Mouse (Mus musculus) limb, embryonic 15.5 days (tissue): ENCODE measurements around the gene Rps19. TPM values are rescaled to one million over a fixed set of nuclear protein-coding genes. Genes with fewer than 3 reads are reported as not detected.

Experiments used
- ATAC-seq: fragments of 200-750 bp; cut with Nextera tagmentation; 2 replicates; pipeline ENCODE4 v1.8.0; 2017; ENCODE audit warnings: low read depth, moderate TSS enrichment; ENCODE audit not compliant: insufficient number of reproducible peaks, low FRiP score, low TSS enrichment
- H3K27ac ChIP-seq: fragments of 300-500 bp; sonication (generic); 2 replicates; pipeline ENCODE4 v1.5.1; 2015; ENCODE audit warnings: moderate library complexity, mild to moderate bottlenecking, inconsistent platforms
- H3K27me3 ChIP-seq: fragments of 300-500 bp; sonication (generic); 2 replicates; pipeline ENCODE4 v1.6.1; 2015; ENCODE audit warnings: inconsistent platforms
- H3K36me3 ChIP-seq: fragments of 300-500 bp; sonication (generic); 2 replicates; pipeline ENCODE4 v1.6.1; 2015; ENCODE audit warnings: inconsistent platforms
- H3K4me1 ChIP-seq: fragments of 300-500 bp; sonication (generic); 2 replicates; pipeline ENCODE4 v1.6.1; 2015; ENCODE audit warnings: inconsistent platforms
- H3K4me2 ChIP-seq: fragments of 300-500 bp; sonication (generic); 2 replicates; pipeline ENCODE4 v1.6.1; 2015; ENCODE audit warnings: mild to moderate bottlenecking, inconsistent platforms
- H3K4me3 ChIP-seq: fragments of 300-500 bp; sonication (generic); 2 replicates; pipeline ENCODE4 v1.5.1; 2015; ENCODE audit warnings: mild to moderate bottlenecking, inconsistent platforms
- H3K9ac ChIP-seq: fragments of 300-500 bp; sonication (generic); 2 replicates; pipeline ENCODE4 v1.6.1; 2015; ENCODE audit warnings: inconsistent platforms
- H3K9me3 ChIP-seq: fragments of 300-500 bp; sonication (generic); 2 replicates; pipeline ENCODE4 v1.6.1; 2016; ENCODE audit warnings: inconsistent platforms
- WGBS: fragments of 180-500 bp; shearing (Covaris S2); methylation state at CpG from one replicate; pipeline ENCODE4 v1.1.7; 2015; 5-methylcytosine and 5-hydroxymethylcytosine counted together
- polyA plus RNA-seq: library from polyadenylated mRNA; unstranded; fragments of >200 nt; fragmentation: Nextera tagmentation; extraction: Ambion mirVana; gene quantifications from 2 replicates; pipeline ENCODE4 v1.2.1, GENCODE M21; 2015

Gene Rps19
- polyA plus RNA-seq, 1 experiment from 2014 or later, result 2,933 TPM

DNA sequence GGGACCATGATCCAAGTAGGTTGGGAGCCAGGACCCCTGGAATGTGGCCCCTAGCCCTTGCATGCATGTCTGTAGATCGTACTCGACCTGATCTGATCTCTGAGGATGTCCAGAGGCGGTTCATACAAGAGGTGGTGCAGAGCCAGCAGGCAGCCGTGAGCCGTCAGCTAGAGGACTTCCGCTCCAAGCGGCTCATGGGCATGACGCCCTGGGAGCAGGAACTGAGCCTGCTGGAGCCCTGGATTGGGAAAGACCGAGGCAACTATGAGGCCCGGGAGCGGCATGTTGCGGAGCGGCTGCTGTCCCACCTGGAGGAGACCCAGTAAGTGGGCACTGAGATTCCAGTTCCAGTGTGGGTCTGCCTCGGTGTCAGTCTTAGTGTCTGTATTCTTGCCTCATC lies 28.3 kb downstream of the Rps19 start:
- ATAC-seq, result no peak
- H3K27me3 ChIP-seq, result no peaks in the 10 kb centered on the region

DNA sequence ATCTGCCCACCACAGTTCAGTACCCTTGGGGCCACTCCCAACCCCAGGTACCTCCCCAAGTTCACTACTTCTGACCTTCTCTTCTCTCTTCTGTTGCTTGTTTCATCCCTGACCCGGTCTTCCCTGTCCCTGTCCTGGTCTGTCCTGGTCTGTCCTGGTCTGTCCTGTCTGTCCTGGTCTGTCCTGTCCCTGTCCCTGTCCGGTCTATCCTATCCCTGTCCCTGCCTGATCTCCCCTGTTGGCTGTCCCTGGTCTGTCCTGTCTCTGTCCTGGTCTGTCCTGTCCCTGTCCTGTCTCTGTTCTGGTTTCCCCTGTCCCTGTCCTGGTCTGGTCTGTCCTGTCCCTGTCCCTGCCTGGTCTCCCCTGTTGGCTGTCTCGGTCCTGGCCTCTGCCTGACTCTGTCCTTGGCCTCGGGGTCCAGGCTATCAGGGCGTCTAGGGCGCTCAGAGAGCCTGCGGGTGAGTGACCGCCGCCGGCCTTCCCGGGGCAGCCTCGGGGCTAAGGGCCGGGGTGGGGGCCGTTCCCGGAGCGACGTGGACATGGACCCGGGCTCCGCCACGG lies 34.7 kb downstream of the Rps19 start:
- no peak overlapping the region for H3K4me3 ChIP-seq
- H3K4me2 ChIP-seq, result no peak overlapping the region
- no peaks in the 10 kb centered on the region for H3K4me1 ChIP-seq
- no peak overlapping the region for H3K27ac ChIP-seq
- peak; percentile 28; the same call in 1 of the 2 replicates for ATAC-seq
- no peaks in the 10 kb centered on the region for H3K27me3 ChIP-seq
- H3K9ac ChIP-seq, result no peak overlapping the region
- no peaks in the 10 kb centered on the region for H3K9me3 ChIP-seq
- 91% methylated on average over 20 of the region's 20 CpGs for WGBS
- peaks cover 73% of the 10 kb centered on the region for H3K36me3 ChIP-seq

More for the DNA sequence above, 28.3 kb downstream of the Rps19 start:
- H3K9ac ChIP-seq, result no peak overlapping the region
- peaks cover 60% of the 10 kb centered on the region for H3K36me3 ChIP-seq
- H3K9me3 ChIP-seq, result no peaks in the 10 kb centered on the region
- no peak overlapping the region for H3K4me2 ChIP-seq
- no peak overlapping the region for H3K4me3 ChIP-seq
- no peak overlapping the region for H3K27ac ChIP-seq
- 95% methylated on average over 14 of the region's 14 CpGs for WGBS
- peaks cover 9% of the 10 kb centered on the region for H3K4me1 ChIP-seq

DNA sequence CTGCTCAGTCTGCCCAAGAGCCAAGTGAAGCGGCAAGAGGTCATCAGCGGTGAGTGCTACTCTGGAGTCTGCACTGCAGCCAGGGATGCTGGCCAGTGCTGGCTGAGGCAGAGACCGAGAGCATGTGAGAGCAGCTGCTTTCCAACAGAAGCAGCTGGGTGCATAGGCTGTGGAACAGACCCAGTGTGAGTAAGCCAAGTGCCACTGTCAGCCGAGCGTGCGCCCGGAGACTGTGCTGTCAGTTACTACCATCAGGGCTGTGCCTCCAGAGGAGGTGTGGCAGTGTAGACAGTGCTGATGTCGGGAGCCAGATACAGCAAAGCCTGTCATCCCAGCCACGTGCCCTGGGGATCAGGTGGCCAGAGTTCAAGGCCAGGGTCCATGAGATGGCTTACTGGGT lies 35.6 kb downstream of the Rps19 start:
- ATAC-seq, result no peak
- Histone ChIP-seq H3K27me3 (no peaks in the 10 kb centered on the region), H3K4me1 (no peaks in the 10 kb centered on the region), H3K9ac (no peak overlapping the region), H3K9me3 (no peaks in the 10 kb centered on the region), H3K27ac (no peak overlapping the region), H3K4me3 (no peak overlapping the region), H3K4me2 (no peak overlapping the region), H3K36me3 (peaks cover 82% of the 10 kb centered on the region)
- WGBS, result 85% methylated on average over 9 of the region's 9 CpGs

DNA sequence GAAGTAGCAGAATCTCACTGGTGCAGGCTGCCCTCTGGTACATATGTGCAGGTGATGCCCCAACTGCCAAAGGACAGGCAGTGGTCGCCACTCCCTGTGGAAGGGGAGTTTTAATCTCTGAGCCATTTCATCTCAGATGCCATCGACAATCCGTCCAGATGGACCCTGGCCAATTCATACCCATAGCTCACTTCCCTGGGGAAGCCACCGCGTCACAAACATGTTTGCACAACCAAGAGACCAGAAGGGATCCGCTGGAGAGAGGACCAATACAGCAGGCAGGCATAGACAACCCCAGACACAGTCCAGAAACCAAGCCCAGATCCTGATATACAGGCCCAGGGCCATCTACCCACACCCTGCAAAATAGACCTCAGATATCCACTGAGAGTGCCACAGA lies 46.3 kb downstream of the Rps19 start:
- Histone ChIP-seq H3K4me3 (no peak overlapping the region), H3K27me3 (peaks cover 83% of the 10 kb centered on the region), H3K36me3 (peaks cover 23% of the 10 kb centered on the region), H3K4me2 (no peak overlapping the region), H3K27ac (no peak overlapping the region), H3K4me1 (peaks cover 10% of the 10 kb centered on the region), H3K9ac (no peak overlapping the region), H3K9me3 (no peaks in the 10 kb centered on the region)
- ATAC-seq, result no peak
- 59% methylated on average over 6 of the region's 6 CpGs for WGBS

DNA sequence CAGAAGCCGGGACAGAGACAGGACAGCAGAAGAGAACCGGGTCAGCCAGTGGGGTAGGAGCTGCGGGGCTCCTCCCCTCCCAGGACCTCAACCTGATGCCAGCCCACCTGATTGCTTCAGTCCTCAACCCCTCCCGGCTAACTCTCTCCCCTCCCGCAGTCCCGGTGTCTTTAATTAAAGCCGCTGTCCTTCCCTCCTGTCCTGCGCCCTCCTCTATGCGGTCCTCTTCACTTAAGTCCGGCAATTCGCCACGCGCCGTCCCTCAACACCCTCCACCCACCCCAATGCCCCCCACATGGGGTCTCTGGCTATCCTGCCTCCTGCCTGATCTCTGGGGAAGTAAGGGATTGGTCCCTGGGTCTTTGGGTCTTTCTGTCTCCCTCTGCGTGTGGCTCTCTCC lies 47.5 kb downstream of the Rps19 start:
- 3% methylated on average over 15 of the region's 15 CpGs for WGBS
- no peak for ATAC-seq
- H3K4me1 ChIP-seq, result peaks cover 10% of the 10 kb centered on the region
- no peaks in the 10 kb centered on the region for H3K9me3 ChIP-seq
- no peak overlapping the region for H3K4me2 ChIP-seq
- peaks cover 11% of the 10 kb centered on the region for H3K36me3 ChIP-seq
- peaks cover 95% of the 10 kb centered on the region for H3K27me3 ChIP-seq
- H3K27ac ChIP-seq, result no peak overlapping the region
- H3K4me3 ChIP-seq, result no peak overlapping the region
- H3K9ac ChIP-seq, result no peak overlapping the region

Other genes starting within 250 kb of the Rps19 start
- 125 and 128 TPM in 2 replicates for gene Lypd3, start 247.8 kb upstream of the Rps19 start, polyA plus RNA-seq
- gene Tex101, start 207.7 kb upstream of the Rps19 start, polyA plus RNA-seq, result not detected in 2 replicates
- not detected in 2 replicates for gene BC049730, start 175.1 kb upstream of the Rps19 start, polyA plus RNA-seq
- not detected in 2 replicates for gene Gm4763, start 157.5 kb upstream of the Rps19 start, polyA plus RNA-seq
- 0.23 and 0.25 TPM in 2 replicates for gene Cd177, start 124.1 kb upstream of the Rps19 start, polyA plus RNA-seq
- gene Ceacam10, start 107.2 kb upstream of the Rps19 start, polyA plus RNA-seq, result 0.17 and 0.37 TPM in 2 replicates
- gene Gm9844, start 22.2 kb upstream of the Rps19 start, polyA plus RNA-seq, result 12.0 and 12.4 TPM in 2 replicates
- gene Lypd4, start 14.4 kb upstream of the Rps19 start, polyA plus RNA-seq, result not detected in 2 replicates
- gene Dmrtc2, start 14.3 kb upstream of the Rps19 start, polyA plus RNA-seq, result not detected in 2 replicates
- gene Cd79a, start 13.0 kb downstream of the Rps19 start, polyA plus RNA-seq, result 0.72 and 0.78 TPM in 2 replicates
- 110 and 122 TPM in 2 replicates for gene Arhgef1, start 18.5 kb downstream of the Rps19 start, polyA plus RNA-seq
- gene Gm4881, start 60.1 kb downstream of the Rps19 start, polyA plus RNA-seq, result not detected in 2 replicates
- gene Rabac1, start 88.4 kb downstream of the Rps19 start, polyA plus RNA-seq, result 209 and 233 TPM in 2 replicates
- 0.97 and 1.5 TPM in 2 replicates for gene Atp1a3, start 121.6 kb downstream of the Rps19 start, polyA plus RNA-seq
- gene Grik5, start 188.0 kb downstream of the Rps19 start, polyA plus RNA-seq, result 4.2 and 5.7 TPM in 2 replicates
- 28.8 and 29.5 TPM in 2 replicates for gene Zfp574, start 188.2 kb downstream of the Rps19 start, polyA plus RNA-seq